In genomic region chr10:77214586-77214985, GRCm38 (mm10) we compare ENCODE assay signal across 11 mouse cellular contexts. TPM values are rescaled to one million over a fixed set of nuclear protein-coding genes. Genes with fewer than 3 reads are reported as not detected.
DNase-seq lines count a peak whose midpoint lies in the region; ATAC-seq and TF ChIP-seq lines count a peak whose summit lies in the region.
"Had no signal": no experiment of that assay in that cellular context is flagged by ENCODE, and none has a peak within 500 bp of the region (broad histone marks: within the 10 kb centered on the region; RNA-seq: fewer than 3 reads in every experiment).

No protein-coding gene starts in this region.

- WGBS in heart, postnatal 0 days = 51% methylated on average over 8 of the region's 8 CpGs
- WGBS in liver, postnatal 0 days (ENCODE audit: insufficient replicate concordance) = 56% methylated on average over 8 of the region's 8 CpGs

- no peak for TF ChIP-seq EP300 in heart, postnatal 0 days (IDR thresholded peaks at IDR 0.05; ENCODE audit: low read depth)
- TF ChIP-seq EP300 in liver, postnatal 0 days (IDR thresholded peaks at IDR 0.05; ENCODE audit: low read depth) = peak; percentile 19; the same call in 1 of the 2 replicates

- no peak overlapping the region for H3K4me2 ChIP-seq in heart, postnatal 0 days (ENCODE audit: low read depth, low read length)
- H3K4me2 ChIP-seq in liver, postnatal 0 days (ENCODE audit: low read depth, low read length) = no peak overlapping the region
- H3K4me2 ChIP-seq: hindbrain, embryonic 13.5 days; midbrain, embryonic 13.5 days had no signal

- no peaks in the 10 kb centered on the region for H3K9me3 ChIP-seq in heart, postnatal 0 days (replicated peaks; ENCODE audit: control insufficient read depth, low read length)
- no peaks in the 10 kb centered on the region for H3K9me3 ChIP-seq in liver, postnatal 0 days (ENCODE audit: low read length)
- H3K9me3 ChIP-seq: hindbrain, embryonic 13.5 days; midbrain, embryonic 13.5 days had no signal

- no peaks in the 10 kb centered on the region for H3K27me3 ChIP-seq in heart, postnatal 0 days (ENCODE audit: control insufficient read depth, insufficient read depth, low read length)
- no peaks in the 10 kb centered on the region for H3K27me3 ChIP-seq in liver, postnatal 0 days (ENCODE audit: insufficient read depth, low read length)
- H3K27me3 ChIP-seq: hindbrain, embryonic 13.5 days; midbrain, embryonic 13.5 days had no signal

- peaks cover 20% of the 10 kb centered on the region; the same call in 1 of the 2 replicates for H3K4me1 ChIP-seq in heart, postnatal 0 days (ENCODE audit: control insufficient read depth, insufficient read depth)
- H3K4me1 ChIP-seq in liver, postnatal 0 days (ENCODE audit: insufficient read depth) = peaks cover 39% of the 10 kb centered on the region
- H3K4me1 ChIP-seq: midbrain, embryonic 13.5 days had no signal

- H3K27ac ChIP-seq in heart, postnatal 0 days (ENCODE audit: low read depth) = 0 out of 2 replicates have a peak overlapping the region, but pooled peaks have one; percentile 2
- no peak overlapping the region for H3K27ac ChIP-seq in liver, postnatal 0 days (ENCODE audit: low read depth)
- H3K27ac ChIP-seq: hindbrain, embryonic 13.5 days; midbrain, embryonic 13.5 days had no signal

- H3K4me3 ChIP-seq in heart, postnatal 0 days (ENCODE audit: low read depth, low read length) = no peak overlapping the region
- H3K4me3 ChIP-seq in liver, postnatal 0 days (ENCODE audit: low read depth, low read length) = no peak overlapping the region
- H3K4me3 ChIP-seq: hindbrain, embryonic 13.5 days; midbrain, embryonic 13.5 days had no signal

- TF ChIP-seq CTCF in heart, postnatal 0 days (IDR thresholded peaks at IDR 0.05; ENCODE audit: low read depth) = no peak
- TF ChIP-seq CTCF in liver, postnatal 0 days (IDR thresholded peaks at IDR 0.05; ENCODE audit: low read depth) = no peak

- DNase-seq in heart, postnatal 0 days (ENCODE audit: low spot score) = no peak
- no peak for DNase-seq in heart, adult 9 months (ENCODE audit: low spot score in 2 of 2)
- peak; percentile 36 to 55 for DNase-seq in adrenal gland, postnatal 36 days
- peak; percentile 71 for DNase-seq in kidney, adult 11 months
- DNase-seq in liver, postnatal 0 days = no peak
- no peak for DNase-seq in spleen, postnatal 36 days (ENCODE audit: low spot score in 2 of 2)
- no peak for DNase-seq in cerebellum, postnatal 36 days

- no peak overlapping the region for H3K9ac ChIP-seq in heart, postnatal 0 days (replicated peaks; ENCODE audit: low read depth, low read length)
- H3K9ac ChIP-seq in liver, postnatal 0 days (replicated peaks) = no peak overlapping the region
- H3K9ac ChIP-seq: hindbrain, embryonic 13.5 days; midbrain, embryonic 13.5 days had no signal

- no peaks in the 10 kb centered on the region for H3K36me3 ChIP-seq in heart, postnatal 0 days (replicated peaks; ENCODE audit: control insufficient read depth, insufficient read depth, low read length)
- H3K36me3 ChIP-seq in liver, postnatal 0 days (replicated peaks; ENCODE audit: insufficient read depth, low read length) = no peaks in the 10 kb centered on the region
- H3K36me3 ChIP-seq: G1E; hindbrain, embryonic 13.5 days; midbrain, embryonic 13.5 days had no signal

- no peak for ATAC-seq in heart, postnatal 0 days (ENCODE audit: insufficient read depth, low read depth)
- no peak for ATAC-seq in liver, postnatal 0 days
- ATAC-seq: midbrain, embryonic 13.5 days had no signal

RNA-seq across cellular contexts. Expression of gene Pofut2, which starts 44.4 kb away (rescaled TPM):
- total RNA-seq in heart, postnatal 0 days (2014; rRNA removed; ENCODE audit: low replicate concordance) = 78.8 and 94.1 TPM in 2 replicates
- 71.1 and 72.4 TPM in 2 replicates for polyA plus RNA-seq in heart, postnatal 0 days (2015; fragmentation: Nextera tagmentation; extraction: Ambion mirVana)
- 100 to 1,000 TPM in 1 of 2 experiments, 10 to 100 TPM in 1; 69.1 to 108 TPM for total RNA-seq in adrenal gland, postnatal 36 days (2021)
- polyA plus RNA-seq in liver, postnatal 0 days (2015; fragmentation: Nextera tagmentation; extraction: Ambion mirVana) = 16.4 and 17.2 TPM in 2 replicates

RNA-seq across cellular contexts. Expression of gene Col18a1, which starts 48.2 kb away (rescaled TPM):
- 130 and 133 TPM in 2 replicates for total RNA-seq in heart, postnatal 0 days (2014; rRNA removed; ENCODE audit: low replicate concordance)
- 40.6 and 47.3 TPM in 2 replicates for polyA plus RNA-seq in heart, postnatal 0 days (2015; fragmentation: Nextera tagmentation; extraction: Ambion mirVana)
- total RNA-seq in adrenal gland, postnatal 36 days (2021) = 10 to 100 TPM; 22.9 to 44.0 TPM
- polyA plus RNA-seq in liver, postnatal 0 days (2015; fragmentation: Nextera tagmentation; extraction: Ambion mirVana) = 137 and 167 TPM in 2 replicates
- total RNA-seq: neutrophil, adult 5-6 weeks had no signal

Comparison
In these comparisons a context has a peak if more than half of its experiments do, and no peak if none do; other contexts are left out.
1. DNase-seq: peak in adrenal gland, postnatal 36 days (2 of 2) and kidney, adult 11 months (single experiment); none in heart, postnatal 0 days (single experiment), heart, adult 9 months (0 of 2), liver, postnatal 0 days (single experiment), spleen, postnatal 36 days (0 of 2) and cerebellum, postnatal 36 days (0 of 2).